Mouse (Mus musculus) intestine, embryonic 15.5 days (tissue): ENCODE results near the gene Gm14406. TPM values are rescaled to one million over a fixed set of nuclear protein-coding genes. Genes with fewer than 3 reads are reported as not detected.

Source experiments
- polyA plus RNA-seq: library from polyadenylated mRNA; unstranded; fragments of >200 nt; fragmentation: Nextera tagmentation; extraction: Ambion mirVana; gene quantifications from 2 replicates; pipeline ENCODE4 v1.2.1, GENCODE M21; 2015

Gene Gm14406
- polyA plus RNA-seq, 1 experiment from 2014 or later, result not detected

Other genes with a start within 250 kb of the Gm14406 start
- gene Gm14418, start 179.9 kb downstream of the Gm14406 start, polyA plus RNA-seq, result 6.1 and 7.8 TPM in 2 replicates
- 12.0 and 12.8 TPM in 2 replicates for gene Zfp970, start 113.5 kb downstream of the Gm14406 start, polyA plus RNA-seq
- gene Gm14403, start 80.0 kb downstream of the Gm14406 start, polyA plus RNA-seq, result 4.7 and 5.8 TPM in 2 replicates
- gene Gm14322, start 181.1 kb upstream of the Gm14406 start, polyA plus RNA-seq, result 4.2 and 5.3 TPM in 2 replicates